11 mouse cellular contexts compared by ENCODE assay signal in genomic region chr11:52437123-52437522, GRCm38 (mm10). TPM values are rescaled to one million over a fixed set of nuclear protein-coding genes. Genes with fewer than 3 reads are reported as not detected.
DNase-seq lines count a peak whose midpoint lies in the region; ATAC-seq lines count a peak whose summit lies in the region.
"Had no signal": no experiment of that assay in that cellular context is flagged by ENCODE, and none has a peak within 500 bp of the region (broad histone marks: within the 10 kb centered on the region; RNA-seq: fewer than 3 reads in every experiment).

No protein-coding gene starts in this region.

- no peaks in the 10 kb centered on the region for H3K4me1 ChIP-seq in lung, embryonic 15.5 days
- peaks cover 7% of the 10 kb centered on the region; the same call in 1 of the 2 replicates for H3K4me1 ChIP-seq in stomach, embryonic 15.5 days
- H3K4me1 ChIP-seq in midbrain, embryonic 14.5 days (ENCODE audit: control insufficient read depth, insufficient read depth, low read length): no peaks in the 10 kb centered on the region
- no peaks in the 10 kb centered on the region for H3K4me1 ChIP-seq in heart, embryonic 11.5 days (ENCODE audit: control insufficient read depth, insufficient read depth, low read length)
- no peaks in the 10 kb centered on the region for H3K4me1 ChIP-seq in hindbrain, embryonic 16.5 days (ENCODE audit: control insufficient read depth, insufficient read depth, low read depth, low read length)

- DNase-seq in lung, postnatal 14 days: no peak
- DNase-seq in frontal cortex, adult 2 months (ENCODE audit: extremely low spot score in 1 of 2, low spot score in 1 of 2): peak; percentile 71 to 83
- peak; percentile 68 to 86 for DNase-seq in left cerebral cortex, adult 9 months (ENCODE audit: low spot score in 2 of 2)
- no peak for DNase-seq in midbrain, embryonic 14.5 days
- DNase-seq: cerebellum, adult 11 months; heart, adult 2 months had no signal

- peak overlapping the region; percentile 40 for H3K4me2 ChIP-seq in lung, embryonic 15.5 days
- peak overlapping the region; percentile 38 for H3K4me2 ChIP-seq in stomach, embryonic 15.5 days
- H3K4me2 ChIP-seq in midbrain, embryonic 14.5 days (ENCODE audit: low read length): no peak overlapping the region
- H3K4me2 ChIP-seq in heart, embryonic 11.5 days: no peak overlapping the region
- no peak overlapping the region for H3K4me2 ChIP-seq in hindbrain, embryonic 16.5 days (ENCODE audit: low read length)

- no peak overlapping the region for H3K4me3 ChIP-seq in lung, embryonic 15.5 days
- H3K4me3 ChIP-seq in stomach, embryonic 15.5 days (replicated peaks): 0 out of 2 replicates have a peak overlapping the region, but pooled peaks have one; percentile 17
- no peak overlapping the region for H3K4me3 ChIP-seq in midbrain, embryonic 14.5 days (replicated peaks; ENCODE audit: low read depth, low read length)
- no peak overlapping the region for H3K4me3 ChIP-seq in heart, embryonic 11.5 days (ENCODE audit: low read depth, low read length)
- no peak overlapping the region for H3K4me3 ChIP-seq in hindbrain, embryonic 16.5 days (ENCODE audit: low read length)
- H3K4me3 ChIP-seq: heart, adult 2 months had no signal

- H3K36me3 ChIP-seq in lung, embryonic 15.5 days: no peaks in the 10 kb centered on the region
- no peaks in the 10 kb centered on the region for H3K36me3 ChIP-seq in stomach, embryonic 15.5 days
- no peaks in the 10 kb centered on the region for H3K36me3 ChIP-seq in midbrain, embryonic 14.5 days (ENCODE audit: control insufficient read depth, insufficient read depth, low read length)
- H3K36me3 ChIP-seq in heart, embryonic 11.5 days (ENCODE audit: control insufficient read depth, insufficient read depth, low read length): no peaks in the 10 kb centered on the region
- H3K36me3 ChIP-seq in hindbrain, embryonic 16.5 days (ENCODE audit: control insufficient read depth, insufficient read depth, low read length): no peaks in the 10 kb centered on the region

- no peak overlapping the region for H3K27ac ChIP-seq in lung, embryonic 15.5 days
- H3K27ac ChIP-seq in stomach, embryonic 15.5 days: no peak overlapping the region
- no peak overlapping the region for H3K27ac ChIP-seq in midbrain, embryonic 14.5 days (replicated peaks; ENCODE audit: low read depth, low read length)
- no peak overlapping the region for H3K27ac ChIP-seq in heart, embryonic 11.5 days (ENCODE audit: low read depth, low read length)
- H3K27ac ChIP-seq in hindbrain, embryonic 16.5 days (ENCODE audit: low read depth, low read length): no peak overlapping the region
- H3K27ac ChIP-seq: heart, adult 2 months had no signal

- H3K9ac ChIP-seq in lung, embryonic 15.5 days: no peak overlapping the region
- H3K9ac ChIP-seq in stomach, embryonic 15.5 days: no peak overlapping the region
- no peak overlapping the region for H3K9ac ChIP-seq in midbrain, embryonic 14.5 days (replicated peaks; ENCODE audit: low read length)
- H3K9ac ChIP-seq in heart, embryonic 11.5 days (ENCODE audit: low read depth, low read length): no peak overlapping the region
- no peak overlapping the region for H3K9ac ChIP-seq in hindbrain, embryonic 16.5 days (ENCODE audit: low read depth, low read length)

- H3K9me3 ChIP-seq in lung, embryonic 15.5 days: no peaks in the 10 kb centered on the region
- H3K9me3 ChIP-seq in stomach, embryonic 15.5 days: no peaks in the 10 kb centered on the region
- H3K9me3 ChIP-seq in midbrain, embryonic 14.5 days (ENCODE audit: control insufficient read depth, low read length): no peaks in the 10 kb centered on the region
- no peaks in the 10 kb centered on the region for H3K9me3 ChIP-seq in heart, embryonic 11.5 days (replicated peaks; ENCODE audit: control insufficient read depth, low read length)
- H3K9me3 ChIP-seq in hindbrain, embryonic 16.5 days (ENCODE audit: control insufficient read depth, low read length): no peaks in the 10 kb centered on the region

- no peaks in the 10 kb centered on the region for H3K27me3 ChIP-seq in lung, embryonic 15.5 days
- H3K27me3 ChIP-seq in stomach, embryonic 15.5 days (replicated peaks): no peaks in the 10 kb centered on the region
- H3K27me3 ChIP-seq in midbrain, embryonic 14.5 days (ENCODE audit: control insufficient read depth, insufficient read depth, low read length): no peaks in the 10 kb centered on the region
- peaks cover 3% of the 10 kb centered on the region; the same call in 1 of the 2 replicates for H3K27me3 ChIP-seq in heart, embryonic 11.5 days (ENCODE audit: control insufficient read depth, insufficient read depth, low read length)
- H3K27me3 ChIP-seq in hindbrain, embryonic 16.5 days (replicated peaks; ENCODE audit: control insufficient read depth, insufficient read depth, low read length): peaks cover 5% of the 10 kb centered on the region; the same call in 1 of the 2 replicates

- ATAC-seq in lung, embryonic 15.5 days (ENCODE audit: borderline replicate concordance, extremely low read depth, low FRiP score, low TSS enrichment): no peak
- peak; percentile 38; the same call in 1 of the 2 replicates for ATAC-seq in stomach, embryonic 15.5 days (ENCODE audit: insufficient read depth, low FRiP score, low read depth)
- no peak for ATAC-seq in midbrain, embryonic 14.5 days (ENCODE audit: low FRiP score, low TSS enrichment)
- no peak for ATAC-seq in heart, embryonic 11.5 days (replicated peaks; ENCODE audit: insufficient number of reproducible peaks, low FRiP score, low TSS enrichment)
- no peak for ATAC-seq in hindbrain, embryonic 16.5 days
- ATAC-seq: midbrain, embryonic 16.5 days had no signal

- 20% methylated on average over 10 of the region's 10 CpGs for WGBS in lung, embryonic 15.5 days
- WGBS in stomach, embryonic 15.5 days: 22% methylated on average over 10 of the region's 10 CpGs
- 28% methylated on average over 10 of the region's 10 CpGs for WGBS in midbrain, embryonic 14.5 days
- WGBS in heart, embryonic 11.5 days (ENCODE audit: insufficient replicate concordance): 22% methylated on average over 10 of the region's 10 CpGs
- 25% methylated on average over 10 of the region's 10 CpGs for WGBS in hindbrain, embryonic 16.5 days

RNA-seq across cellular contexts. Expression of gene 9530068E07Rik, which starts 40.9 kb away (rescaled TPM):
- polyA plus RNA-seq in lung, embryonic 15.5 days (2015; fragmentation: Nextera tagmentation; extraction: Ambion mirVana): 221 and 224 TPM in 2 replicates
- polyA plus RNA-seq in frontal cortex, adult 2 months (2012; rRNA removed): 82.2 and 82.4 TPM in 2 replicates
- polyA plus RNA-seq in stomach, embryonic 15.5 days (2015; fragmentation: Nextera tagmentation; extraction: Ambion mirVana): 185 and 189 TPM in 2 replicates
- polyA plus RNA-seq in midbrain, embryonic 14.5 days (2014; fragmentation: Nextera tagmentation; extraction: Ambion mirVana): 80.9 and 138 TPM in 2 replicates
- polyA plus RNA-seq in heart, embryonic 11.5 days (2014; fragmentation: Nextera tagmentation; extraction: Ambion mirVana): 211 and 244 TPM in 2 replicates
- 136 and 145 TPM in 2 replicates for polyA plus RNA-seq in hindbrain, embryonic 16.5 days (2015; fragmentation: Nextera tagmentation; extraction: Ambion mirVana)

Comparison
In these comparisons a context has a peak if more than half of its experiments do, and no peak if none do; other contexts are left out.
1. H3K4me2 ChIP-seq: peak in lung, embryonic 15.5 days (single experiment) and stomach, embryonic 15.5 days (single experiment); none in midbrain, embryonic 14.5 days (single experiment), heart, embryonic 11.5 days (single experiment) and hindbrain, embryonic 16.5 days (single experiment).
2. DNase-seq: peak in frontal cortex, adult 2 months (2 of 2) and left cerebral cortex, adult 9 months (2 of 2); none in lung, postnatal 14 days (single experiment) and midbrain, embryonic 14.5 days (single experiment).